Mouse (Mus musculus) layer of hippocampus, postnatal 10 days (tissue): ENCODE measurements around the gene Pkd1l1. TPM values are rescaled to one million over a fixed set of nuclear protein-coding genes. Genes with fewer than 3 reads are reported as not detected.

Source experiments
- DNase-seq, 2 experiments: peaks; one replicate each; pipeline ENCODE4 v3.0.0; 2021; ENCODE audit warnings: low spot score in 2 of 2
- total RNA-seq, 2 experiments: library from RNA; stranded (reverse); gene quantifications; 2 replicates each; pipeline ENCODE4 v1.2.3; 2021

Gene Pkd1l1
- total RNA-seq, 2 experiments from 2014 or later, result 0.05 to 0.16 TPM

- DNase-seq, result no peak
Observed at GRCm38 (mm10) chr11:8942446-8942845, 30.6 kb downstream of the Pkd1l1 start.

GRCm38 (mm10) chr11:8936431-8937110 lies 36.5 kb downstream of the Pkd1l1 start:
- no peak for DNase-seq

- peak in 1 of 2 experiments; percentile 21 for DNase-seq
Observed at GRCm38 (mm10) chr11:8916081-8916671, 56.9 kb downstream of the Pkd1l1 start.

- no peak for DNase-seq
Observed at GRCm38 (mm10) chr11:8882793-8883192, 90.3 kb downstream of the Pkd1l1 start.

- no peak for DNase-seq
Observed at GRCm38 (mm10) chr11:8881521-8881920, 91.5 kb downstream of the Pkd1l1 start.

GRCm38 (mm10) chr11:8870115-8870514 lies 103.0 kb downstream of the Pkd1l1 start:
- DNase-seq, result no peak

GRCm38 (mm10) chr11:8866021-8866420 lies 107.0 kb downstream of the Pkd1l1 start:
- no peak for DNase-seq

- DNase-seq, result peak; percentile 42 to 55
Observed at GRCm38 (mm10) chr11:8863955-8864675, 109.0 kb downstream of the Pkd1l1 start.

GRCm38 (mm10) chr11:8862426-8862825 lies 110.6 kb downstream of the Pkd1l1 start:
- DNase-seq, result no peak

GRCm38 (mm10) chr11:8861978-8862377 lies 111.1 kb downstream of the Pkd1l1 start:
- no peak for DNase-seq

- no peak for DNase-seq
Observed at GRCm38 (mm10) chr11:8860878-8861277, 112.2 kb downstream of the Pkd1l1 start.

GRCm38 (mm10) chr11:8859868-8860267 lies 113.2 kb downstream of the Pkd1l1 start:
- DNase-seq, result peak; percentile 79 to 81

- no peak for DNase-seq
Observed at GRCm38 (mm10) chr11:8859041-8859440, 114.0 kb downstream of the Pkd1l1 start.

- DNase-seq, result no peak
Observed at GRCm38 (mm10) chr11:8856125-8856524, 116.9 kb downstream of the Pkd1l1 start.

- no peak for DNase-seq
Observed at GRCm38 (mm10) chr11:8848049-8848448, 125.0 kb downstream of the Pkd1l1 start.

- DNase-seq, result peak in 1 of 2 experiments; percentile 6
Observed at GRCm38 (mm10) chr11:8847627-8848026, 125.4 kb downstream of the Pkd1l1 start.

- no peak for DNase-seq
Observed at GRCm38 (mm10) chr11:8836176-8836575, 136.9 kb downstream of the Pkd1l1 start.

GRCm38 (mm10) chr11:8834121-8834520 lies 138.9 kb downstream of the Pkd1l1 start:
- no peak for DNase-seq

GRCm38 (mm10) chr11:8830551-8830950 lies 142.5 kb downstream of the Pkd1l1 start:
- no peak for DNase-seq

GRCm38 (mm10) chr11:8829561-8829960 lies 143.5 kb downstream of the Pkd1l1 start:
- DNase-seq, result no peak

GRCm38 (mm10) chr11:8828836-8829526 lies 144.1 kb downstream of the Pkd1l1 start:
- no peak for DNase-seq

- no peak for DNase-seq
Observed at GRCm38 (mm10) chr11:8826609-8827008, 146.5 kb downstream of the Pkd1l1 start.
